Mouse (Mus musculus) C2C12 (cell line): ENCODE measurements around the gene Rufy2.

Experiments
- CEBPB ChIP-seq: IDR thresholded peaks from one replicate; pipeline ENCODE4 v1.6.1; 2011; ENCODE audit warnings: low read depth, mild to moderate bottlenecking, control low read depth, moderate library complexity
- CTCF ChIP-seq: IDR thresholded peaks from one replicate; pipeline ENCODE4 v1.5.1; 2011; ENCODE audit not compliant: control insufficient read depth, insufficient read depth, insufficient read length
- FOSL1 ChIP-seq: IDR thresholded peaks from one replicate; pipeline ENCODE4 v1.8.0; 2011; ENCODE audit warnings: mild to moderate bottlenecking, low read length; ENCODE audit not compliant: poor library complexity, insufficient read depth, severe bottlenecking
- MAX ChIP-seq: IDR thresholded peaks from one replicate; pipeline ENCODE4 v1.6.1; 2011; ENCODE audit warnings: mild to moderate bottlenecking, control low read depth
- USF1 ChIP-seq: IDR thresholded peaks from one replicate; pipeline ENCODE4 v1.6.1; 2011; ENCODE audit warnings: low read depth, mild to moderate bottlenecking, control low read depth, moderate library complexity

GRCm38 (mm10) chr10:62948551-62948950 is 31.5 kb upstream of the Rufy2 start:
- TF ChIP-seq CTCF, result no peak
- no peak for TF ChIP-seq FOSL1
- no peak for TF ChIP-seq USF1
- no peak for TF ChIP-seq MAX
- TF ChIP-seq CEBPB, result no peak
